Mouse (Mus musculus) hindbrain, embryonic 13.5 days (tissue): ENCODE measurements at regions not wholly inside any gene's neighbourhood (a gene's known extent, or its start where the extent isn't known, plus 50 kb on each side); places are given as distances from the start of the nearest gene placed in this dataset.

Source experiments
- ATAC-seq: fragments of 200-750 bp; cut with Nextera tagmentation; 2 replicates; pipeline ENCODE4 v1.8.0; 2017; ENCODE audit warnings: moderate TSS enrichment; ENCODE audit not compliant: low FRiP score
- H3K27ac ChIP-seq: fragments of 300-500 bp; sonication (generic); 2 replicates; pipeline ENCODE4 v1.5.1; 2015; ENCODE audit warnings: inconsistent platforms, mild to moderate bottlenecking, moderate library complexity
- H3K27me3 ChIP-seq: fragments of 300-500 bp; sonication (generic); 2 replicates; pipeline ENCODE4 v1.6.1; 2015; ENCODE audit warnings: mild to moderate bottlenecking, inconsistent platforms
- H3K36me3 ChIP-seq: fragments of 300-500 bp; sonication (generic); 2 replicates; pipeline ENCODE4 v1.6.1; 2015; ENCODE audit warnings: mild to moderate bottlenecking, inconsistent platforms
- H3K4me1 ChIP-seq: fragments of 300-500 bp; sonication (generic); replicated peaks from 2 replicates; pipeline ENCODE4 v1.6.1; 2015; ENCODE audit warnings: inconsistent platforms
- H3K4me2 ChIP-seq: fragments of 300-500 bp; sonication (generic); 2 replicates; pipeline ENCODE4 v1.6.1; 2015; ENCODE audit warnings: inconsistent platforms, mild to moderate bottlenecking, moderate library complexity
- H3K4me3 ChIP-seq: fragments of 300-500 bp; sonication (generic); 2 replicates; pipeline ENCODE4 v1.5.1; 2015; ENCODE audit warnings: mild to moderate bottlenecking, inconsistent platforms
- H3K9ac ChIP-seq: fragments of 300-500 bp; sonication (generic); 2 replicates; pipeline ENCODE4 v1.6.1; 2015; ENCODE audit warnings: mild to moderate bottlenecking, inconsistent platforms
- H3K9me3 ChIP-seq: fragments of 300-500 bp; sonication (generic); 2 replicates; pipeline ENCODE4 v1.6.1; 2016; ENCODE audit warnings: inconsistent platforms
- WGBS: fragments of 180-500 bp; shearing (Covaris S2); methylation state at CpG from one replicate; pipeline ENCODE4 v1.1.7; 2015; 5-methylcytosine and 5-hydroxymethylcytosine counted together

- 1% methylated on average over 16 of the region's 16 CpGs for WGBS
- H3K36me3 ChIP-seq, result no peaks in the 10 kb centered on the region
- no peak overlapping the region for H3K27ac ChIP-seq
- peak overlapping the region; percentile 64 for H3K4me2 ChIP-seq
- ATAC-seq, result no peak
- H3K4me3 ChIP-seq, result peak overlapping the region; percentile 40
- no peaks in the 10 kb centered on the region for H3K9me3 ChIP-seq
- peak overlapping the region; percentile 58 for H3K9ac ChIP-seq
- H3K27me3 ChIP-seq, result peaks cover 17% of the 10 kb centered on the region
- H3K4me1 ChIP-seq, result peaks cover 20% of the 10 kb centered on the region
Measured at GRCm38 (mm10) chr13:58471704-58472103, 68.6 kb upstream of the Hnrnpk start.

- peaks cover 17% of the 10 kb centered on the region for H3K27me3 ChIP-seq
- no peak overlapping the region for H3K9ac ChIP-seq
- no peaks in the 10 kb centered on the region for H3K36me3 ChIP-seq
- no peak overlapping the region for H3K4me3 ChIP-seq
- no peaks in the 10 kb centered on the region for H3K9me3 ChIP-seq
- 9% methylated on average over 6 of the region's 6 CpGs for WGBS
- H3K4me2 ChIP-seq, result no peak overlapping the region
- no peak overlapping the region for H3K27ac ChIP-seq
- peaks cover 30% of the 10 kb centered on the region for H3K4me1 ChIP-seq
- no peak for ATAC-seq
Measured at GRCm38 (mm10) chr13:58469731-58470130, 66.6 kb upstream of the Hnrnpk start.

- H3K27ac ChIP-seq, result no peak overlapping the region
- H3K9ac ChIP-seq, result no peak overlapping the region
- peaks cover 27% of the 10 kb centered on the region for H3K4me1 ChIP-seq
- no peaks in the 10 kb centered on the region for H3K9me3 ChIP-seq
- H3K36me3 ChIP-seq, result no peaks in the 10 kb centered on the region
- ATAC-seq, result no peak
- peaks cover 11% of the 10 kb centered on the region; the same call in 1 of the 2 replicates for H3K27me3 ChIP-seq
- H3K4me3 ChIP-seq, result no peak overlapping the region
- WGBS, result 89% methylated on average over 10 of the region's 10 CpGs
- no peak overlapping the region for H3K4me2 ChIP-seq
Measured at GRCm38 (mm10) chr13:58467097-58467642, 64.0 kb upstream of the Hnrnpk start.

- no peak; the same call in 1 of the 2 replicates for ATAC-seq
- H3K4me3 ChIP-seq, result no peak overlapping the region
- H3K4me2 ChIP-seq, result no peak overlapping the region
- peaks cover 16% of the 10 kb centered on the region for H3K4me1 ChIP-seq
- H3K27ac ChIP-seq, result peak overlapping the region; percentile 63
- H3K36me3 ChIP-seq, result no peaks in the 10 kb centered on the region
- no peaks in the 10 kb centered on the region for H3K9me3 ChIP-seq
- WGBS, result 62% methylated on average over 13 of the region's 13 CpGs
- no peak overlapping the region for H3K9ac ChIP-seq
- 0 out of 2 replicates have a peak, but pooled peaks cover 2% of the 10 kb centered on the region for H3K27me3 ChIP-seq
Measured at GRCm38 (mm10) chr13:58465206-58466104, 62.3 kb upstream of the Hnrnpk start.
